Mouse (Mus musculus) lung, postnatal 0 days (tissue): ENCODE data around the gene Fbln1.

ENCODE experiments used
- CTCF ChIP-seq: IDR thresholded peaks from 2 replicates; pipeline ENCODE4 v1.5.1; 2016; ENCODE audit warnings: antibody characterized with exemption, mild to moderate bottlenecking
- EP300 ChIP-seq: IDR thresholded peaks from 2 replicates; pipeline ENCODE4 v1.6.1; 2016; ENCODE audit warnings: antibody characterized with exemption, mild to moderate bottlenecking, control low read depth

- TF ChIP-seq CTCF (no peak), EP300 (no peak)
These were observed 26.1 kb upstream of the Fbln1 start for GRCm38 (mm10) chr15:85179528-85180180.
